Mouse (Mus musculus): Measurements from ENCODE around the gene Ifna15.

The Ifna15 gene

GRCm38 (mm10) chr4:88514403-88514802 is 43.6 kb downstream of the Ifna15 start:
- peak; percentile 23 for DNase-seq (ENCODE audit: low spot score)

GRCm38 (mm10) chr4:88513743-88514142 is 44.3 kb downstream of the Ifna15 start:
- no peak for DNase-seq (ENCODE audit: low spot score)
